Mouse (Mus musculus): Measurements from ENCODE around the gene B230118H07Rik. TPM values are rescaled to one million over a fixed set of nuclear protein-coding genes. Genes with fewer than 3 reads are reported as not detected.

The B230118H07Rik gene
- total and polyA plus RNA-seq, 3 experiments: 5.0 to 12.6 (median 9.7) TPM

- Histone ChIP-seq H3K9ac (ENCODE audit: insufficient read depth, low read depth) (no peak within 1 kb of the TSS), H3K4me2 (ENCODE audit: insufficient read depth, low read depth, poor library complexity, severe bottlenecking) (no peak within 1 kb of the TSS), H3K79me2 (replicated peaks; ENCODE audit: control insufficient read depth, extremely low read depth, insufficient read depth, poor library complexity, severe bottlenecking) (no peaks in the 10 kb centered on the region), H3K27ac (ENCODE audit: insufficient read depth, low read depth) (no peak within 1 kb of the TSS), H3K4me3 (replicated peaks in 1 of 3; ENCODE audit: low read depth in 2 of 3, low read length in 2 of 3, poor library complexity in 1 of 3) (no peak within 1 kb of the TSS), H3K4me1 (ENCODE audit: control insufficient read depth in 1 of 2, insufficient read depth in 2 of 2) (no peaks in the 10 kb centered on the region; a peak in 1 of 4 replicates), H3K36me3 (replicated peaks in 1 of 2; ENCODE audit: control insufficient read depth in 1 of 2, insufficient read depth in 1 of 2, low read length in 1 of 2) (no peaks in the 10 kb centered on the region), H3K9me3 (replicated peaks; ENCODE audit: low read length) (no peaks in the 10 kb centered on the region), H3K27me3 (replicated peaks) (peaks cover 17% of the 10 kb centered on the region)
- no peak for TF ChIP-seq USF2 (conservative IDR thresholded peaks at IDR 0.05; ENCODE audit: low read depth, low read length)
- no peak for TF ChIP-seq ZKSCAN1 (IDR thresholded peaks at IDR 0.05; ENCODE audit: borderline replicate concordance, low read depth, low read length)
- TF ChIP-seq CHD2 (IDR thresholded peaks at IDR 0.05; ENCODE audit: low read length): no peak
- TF ChIP-seq IRF4 (IDR thresholded peaks at IDR 0.05; ENCODE audit: low read depth, low read length): no peak
- no peak for TF ChIP-seq JUN (IDR thresholded peaks at IDR 0.05; ENCODE audit: insufficient read depth, low read depth, low read length)
- no peak for TF ChIP-seq ELF1 (IDR thresholded peaks at IDR 0.05; ENCODE audit: low read depth, low read length)
- TF ChIP-seq UBTF (IDR thresholded peaks at IDR 0.05; ENCODE audit: low read depth, low read length): no peak
- no peak for TF ChIP-seq PAX5 (IDR thresholded peaks at IDR 0.05; ENCODE audit: low read length)
- TF ChIP-seq SMC3 (IDR thresholded peaks at IDR 0.05; ENCODE audit: low read depth, low read length): no peak
- in situ Hi-C loops (cut with MboI; ENCODE audit: low pct_ligation_motif_present, low pct_unique_long_range_greater_than_20kb, low sequenced_read_pairs): no loop called here
- DNase-seq (ENCODE audit: extremely low read depth): no peak
- dilution Hi-C loops (cut with MboI; ENCODE audit: extremely low pct_ligation_motif_present, extremely low pct_unique_long_range_greater_than_20kb, low sequenced_read_pairs): no loop called here
Measured at GRCm38 (mm10) chr2:101624526-101624925, 24.8 kb downstream of the B230118H07Rik start, which contains the start of gene Rag2. Rag2 (plus strand) TSS chr2:101624718.

- in situ Hi-C loops (cut with MboI; ENCODE audit: low pct_ligation_motif_present, low pct_unique_long_range_greater_than_20kb, low sequenced_read_pairs) (no loop called here), dilution Hi-C loops (cut with MboI; ENCODE audit: extremely low pct_ligation_motif_present, extremely low pct_unique_long_range_greater_than_20kb, low sequenced_read_pairs) (no loop called here)
- DNase-seq (ENCODE audit: extremely low read depth): no peak
Measured at GRCm38 (mm10) chr2:101624011-101624410, 25.3 kb downstream of the B230118H07Rik start.

GRCm38 (mm10) chr2:101623042-101623441, 26.3 kb downstream of the B230118H07Rik start:
- no peak overlapping the region for H3K9ac ChIP-seq (ENCODE audit: insufficient read depth, low read depth)
- no peak overlapping the region for H3K4me2 ChIP-seq (ENCODE audit: insufficient read depth, low read depth, poor library complexity, severe bottlenecking)
- no peak overlapping the region for H3K27ac ChIP-seq (ENCODE audit: insufficient read depth, low read depth)
- H3K4me1 ChIP-seq (ENCODE audit: control insufficient read depth in 1 of 2, insufficient read depth in 2 of 2): no peaks in the 10 kb centered on the region; a peak in 1 of 4 replicates
- H3K27me3 ChIP-seq (replicated peaks): peaks cover 23% of the 10 kb centered on the region
- DNase-seq (ENCODE audit: extremely low read depth): no peak
- no peak overlapping the region for H3K4me3 ChIP-seq (replicated peaks in 1 of 3; ENCODE audit: low read depth in 2 of 3, low read length in 2 of 3, poor library complexity in 1 of 3)
- TF ChIP-seq BHLHE40 (IDR thresholded peaks at IDR 0.05; ENCODE audit: low read depth, low read length): no peak
- no peak for TF ChIP-seq HCFC1 (IDR thresholded peaks at IDR 0.05; ENCODE audit: low read depth, low read length)
- TF ChIP-seq NRF1 (IDR thresholded peaks at IDR 0.05; ENCODE audit: low read depth, low read length): no peak
- dilution Hi-C loops (cut with MboI; ENCODE audit: extremely low pct_ligation_motif_present, extremely low pct_unique_long_range_greater_than_20kb, low sequenced_read_pairs) (no loop called here), in situ Hi-C loops (cut with MboI; ENCODE audit: low pct_ligation_motif_present, low pct_unique_long_range_greater_than_20kb, low sequenced_read_pairs) (no loop called here)
- H3K79me2 ChIP-seq (replicated peaks; ENCODE audit: control insufficient read depth, extremely low read depth, insufficient read depth, poor library complexity, severe bottlenecking): no peaks in the 10 kb centered on the region
- no peaks in the 10 kb centered on the region for H3K36me3 ChIP-seq (replicated peaks in 1 of 2; ENCODE audit: control insufficient read depth in 1 of 2, insufficient read depth in 1 of 2, low read length in 1 of 2)
- H3K9me3 ChIP-seq (replicated peaks; ENCODE audit: low read length): no peaks in the 10 kb centered on the region

More at GRCm38 (mm10) chr2:101624011-101624410, 25.3 kb downstream of the B230118H07Rik start:
- TF ChIP-seq CHD2 (IDR thresholded peaks at IDR 0.05; ENCODE audit: low read length): no peak
- no peak for TF ChIP-seq MAZ (IDR thresholded peaks at IDR 0.05; ENCODE audit: low read depth, low read length)
- no peak for TF ChIP-seq NRF1 (IDR thresholded peaks at IDR 0.05; ENCODE audit: low read depth, low read length)
- no peak for TF ChIP-seq POLR2AphosphoS2 (IDR thresholded peaks at IDR 0.05; ENCODE audit: low read depth, low read length)
- TF ChIP-seq MAFK (IDR thresholded peaks at IDR 0.05; ENCODE audit: insufficient replicate concordance, low read length): no peak
- no peak for TF ChIP-seq ETS1 (conservative IDR thresholded peaks at IDR 0.05; ENCODE audit: low read depth, low read length)
- no peak for TF ChIP-seq KAT2A (IDR thresholded peaks at IDR 0.05; ENCODE audit: insufficient replicate concordance, low read length)
- TF ChIP-seq IRF4 (IDR thresholded peaks at IDR 0.05; ENCODE audit: low read depth, low read length): no peak
- TF ChIP-seq HCFC1 (IDR thresholded peaks at IDR 0.05; ENCODE audit: low read depth, low read length): no peak
- TF ChIP-seq USF1 (IDR thresholded peaks at IDR 0.05; ENCODE audit: low read depth, low read length): no peak
- TF ChIP-seq MAX (IDR thresholded peaks at IDR 0.05; ENCODE audit: low read length): no peak
- TF ChIP-seq SMC3 (IDR thresholded peaks at IDR 0.05; ENCODE audit: low read depth, low read length): no peak
- no peak for TF ChIP-seq SIN3A (IDR thresholded peaks at IDR 0.05; ENCODE audit: low read length)
- Histone ChIP-seq H3K9ac (ENCODE audit: insufficient read depth, low read depth) (no peak overlapping the region), H3K27me3 (replicated peaks) (peaks cover 19% of the 10 kb centered on the region), H3K4me2 (ENCODE audit: insufficient read depth, low read depth, poor library complexity, severe bottlenecking) (no peak overlapping the region), H3K79me2 (replicated peaks; ENCODE audit: control insufficient read depth, extremely low read depth, insufficient read depth, poor library complexity, severe bottlenecking) (no peaks in the 10 kb centered on the region), H3K9me3 (replicated peaks; ENCODE audit: low read length) (no peaks in the 10 kb centered on the region), H3K36me3 (replicated peaks in 1 of 2; ENCODE audit: control insufficient read depth in 1 of 2, insufficient read depth in 1 of 2, low read length in 1 of 2) (no peaks in the 10 kb centered on the region), H3K4me1 (ENCODE audit: control insufficient read depth in 1 of 2, insufficient read depth in 2 of 2) (no peaks in the 10 kb centered on the region; a peak in 1 of 4 replicates), H3K4me3 (replicated peaks in 1 of 3; ENCODE audit: low read depth in 2 of 3, low read length in 2 of 3, poor library complexity in 1 of 3) (no peak overlapping the region), H3K27ac (ENCODE audit: insufficient read depth, low read depth) (no peak overlapping the region)
